ENCODE assay signal across 8 mouse cellular contexts in the genomic region with DNA sequence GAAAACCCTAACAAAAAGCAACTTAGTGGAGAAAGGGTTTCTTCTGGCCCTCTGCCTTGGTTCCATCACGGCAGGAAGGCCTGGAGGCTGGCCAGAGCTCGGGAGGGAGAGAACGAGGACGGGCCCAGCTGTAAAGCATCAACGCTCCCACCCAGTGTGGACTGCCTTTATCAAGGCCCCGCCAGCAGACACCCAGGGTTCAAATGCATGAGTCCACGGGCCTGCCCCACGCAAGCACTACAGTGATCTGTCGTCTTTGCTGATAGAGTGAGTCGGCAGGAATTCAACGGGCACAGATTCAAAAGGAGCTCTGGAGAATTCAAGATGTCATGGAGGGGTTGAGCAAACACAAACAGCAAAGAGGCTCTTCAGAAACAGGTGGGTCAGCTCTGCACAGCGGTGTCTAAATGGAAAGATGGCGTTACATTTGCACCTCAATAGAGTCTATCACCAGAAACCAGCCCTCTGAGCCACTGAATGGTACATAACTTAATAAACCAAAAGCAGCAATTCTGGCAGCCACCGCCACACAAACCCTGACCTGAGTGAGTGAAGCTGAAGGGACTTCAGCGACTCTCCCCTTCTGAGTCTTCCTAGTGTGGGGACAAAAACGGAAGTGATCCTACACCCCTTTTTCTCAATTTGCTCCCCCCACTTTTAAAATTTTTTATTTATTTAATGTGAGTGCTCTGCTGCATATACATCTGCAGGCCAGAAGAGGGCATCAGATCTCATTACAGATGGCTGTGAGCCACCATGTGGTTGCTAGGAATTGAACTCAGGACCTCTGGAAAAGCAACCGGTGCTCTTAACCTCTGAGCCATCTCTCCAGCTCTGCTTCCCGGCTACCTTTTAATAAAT. TPM values are rescaled to one million over a fixed set of nuclear protein-coding genes. Genes with fewer than 3 reads are reported as not detected.
DNase-seq lines count a peak whose midpoint lies in the region; ATAC-seq and TF ChIP-seq lines count a peak whose summit lies in the region.

No protein-coding gene starts in this region.

- no peak overlapping the region for H3K4me2 ChIP-seq in midbrain, embryonic 12.5 days (replicated peaks)
- H3K4me2 ChIP-seq in midbrain, embryonic 15.5 days = no peak overlapping the region
- no peak overlapping the region for H3K4me2 ChIP-seq in intestine, embryonic 14.5 days (ENCODE audit: low read length)

- H3K4me3 ChIP-seq in heart, adult 2 months = no peak overlapping the region
- no peak overlapping the region for H3K4me3 ChIP-seq in midbrain, embryonic 12.5 days
- no peak overlapping the region for H3K4me3 ChIP-seq in midbrain, embryonic 15.5 days
- H3K4me3 ChIP-seq in intestine, embryonic 14.5 days (ENCODE audit: low read depth, low read length) = no peak overlapping the region
- no peak overlapping the region for H3K4me3 ChIP-seq in small intestine, adult 2 months (ENCODE audit: low read depth, low read length)

- DNase-seq in heart, adult 2 months = peak in 1 of 2 experiments; percentile 10
- no peak for DNase-seq in heart, postnatal 25 days (ENCODE audit: low spot score)
- no peak for DNase-seq in intestine, embryonic 14.5 days (ENCODE audit: low spot score)
- no peak for DNase-seq in adrenal gland, postnatal 4 days (ENCODE audit: low spot score in 2 of 2)
- DNase-seq in layer of hippocampus, postnatal 36 days = no peak

- no peak for TF ChIP-seq POLR2A in heart, adult 2 months (IDR thresholded peaks at IDR 0.05; ENCODE audit: insufficient read depth, low read depth, low read length)
- TF ChIP-seq POLR2A in small intestine, adult 2 months (IDR thresholded peaks at IDR 0.05; ENCODE audit: low read depth, low read length) = no peak

- H3K9ac ChIP-seq in heart, adult 2 months (ENCODE audit: low read depth, low read length) = no peak overlapping the region
- H3K9ac ChIP-seq in midbrain, embryonic 12.5 days (replicated peaks) = no peak overlapping the region
- H3K9ac ChIP-seq in midbrain, embryonic 15.5 days = no peak overlapping the region
- no peak overlapping the region for H3K9ac ChIP-seq in intestine, embryonic 14.5 days (ENCODE audit: low read length)

- ATAC-seq in midbrain, embryonic 12.5 days (ENCODE audit: low FRiP score, low read depth) = peak; percentile 8; the same call in 1 of the 2 replicates
- ATAC-seq in midbrain, embryonic 15.5 days (replicated peaks) = no peak; the same call in 1 of the 2 replicates
- peak; percentile 70 for ATAC-seq in intestine, embryonic 14.5 days (replicated peaks; ENCODE audit: low FRiP score, low TSS enrichment, low read depth)

- 57% methylated on average over 18 of the region's 18 CpGs for WGBS in heart, adult 2 months
- WGBS in midbrain, embryonic 12.5 days = 85% methylated on average over 18 of the region's 18 CpGs
- WGBS in midbrain, embryonic 15.5 days = 65% methylated on average over 18 of the region's 18 CpGs
- 60% methylated on average over 18 of the region's 18 CpGs for WGBS in intestine, embryonic 14.5 days
- WGBS in small intestine, adult 2 months = 82% methylated on average over 18 of the region's 18 CpGs

- no peak for TF ChIP-seq EP300 in heart, adult 2 months (IDR thresholded peaks at IDR 0.05; ENCODE audit: insufficient read depth, low read depth, low read length)

- H3K36me3 ChIP-seq in heart, adult 2 months (ENCODE audit: control insufficient read depth, insufficient read depth, low read length) = no peaks in the 10 kb centered on the region
- peaks cover 67% of the 10 kb centered on the region for H3K36me3 ChIP-seq in midbrain, embryonic 12.5 days
- H3K36me3 ChIP-seq in midbrain, embryonic 15.5 days (replicated peaks) = peaks cover 14% of the 10 kb centered on the region
- peaks cover 75% of the 10 kb centered on the region for H3K36me3 ChIP-seq in intestine, embryonic 14.5 days (ENCODE audit: control insufficient read depth, insufficient read depth, low read length)
- peaks cover 41% of the 10 kb centered on the region for H3K36me3 ChIP-seq in small intestine, adult 2 months (ENCODE audit: control insufficient read depth, insufficient read depth, low read length)

- H3K79me2 ChIP-seq in heart, adult 2 months (replicated peaks; ENCODE audit: control insufficient read depth, insufficient read depth, low read length) = no peaks in the 10 kb centered on the region

- H3K27ac ChIP-seq in heart, adult 2 months = no peak overlapping the region
- no peak overlapping the region for H3K27ac ChIP-seq in midbrain, embryonic 12.5 days (replicated peaks)
- no peak overlapping the region for H3K27ac ChIP-seq in midbrain, embryonic 15.5 days
- H3K27ac ChIP-seq in intestine, embryonic 14.5 days (ENCODE audit: low read depth) = no peak overlapping the region
- no peak overlapping the region for H3K27ac ChIP-seq in small intestine, adult 2 months (ENCODE audit: insufficient read depth, low read depth, low read length)

- intact Hi-C loops in heart, adult 2 months (cut with DNase I) = no loop called here
- intact Hi-C loops in heart, postnatal 25 days (cut with DNase I) = no loop called here

- no peaks in the 10 kb centered on the region for H3K4me1 ChIP-seq in heart, adult 2 months (ENCODE audit: control insufficient read depth, insufficient read depth, low read length)
- H3K4me1 ChIP-seq in midbrain, embryonic 12.5 days = no peaks in the 10 kb centered on the region
- no peaks in the 10 kb centered on the region for H3K4me1 ChIP-seq in midbrain, embryonic 15.5 days
- H3K4me1 ChIP-seq in intestine, embryonic 14.5 days (replicated peaks; ENCODE audit: control insufficient read depth, insufficient read depth, low read length) = no peaks in the 10 kb centered on the region
- H3K4me1 ChIP-seq in small intestine, adult 2 months (ENCODE audit: control insufficient read depth, insufficient read depth, insufficient read length, low read length) = 0 out of 2 replicates have a peak, but pooled peaks cover 3% of the 10 kb centered on the region

- no peaks in the 10 kb centered on the region for H3K27me3 ChIP-seq in heart, adult 2 months (ENCODE audit: control insufficient read depth, insufficient read depth, low read length)
- no peaks in the 10 kb centered on the region for H3K27me3 ChIP-seq in midbrain, embryonic 12.5 days
- no peaks in the 10 kb centered on the region for H3K27me3 ChIP-seq in midbrain, embryonic 15.5 days (replicated peaks)
- no peaks in the 10 kb centered on the region for H3K27me3 ChIP-seq in intestine, embryonic 14.5 days (replicated peaks; ENCODE audit: control insufficient read depth, insufficient read depth, low read length)
- H3K27me3 ChIP-seq in small intestine, adult 2 months (ENCODE audit: control insufficient read depth, insufficient read depth, low read length) = no peaks in the 10 kb centered on the region

- peak; percentile 54 for TF ChIP-seq CTCF in heart, adult 2 months (IDR thresholded peaks at IDR 0.05)
- TF ChIP-seq CTCF in small intestine, adult 2 months (IDR thresholded peaks at IDR 0.05; ENCODE audit: extremely low read depth, insufficient read length, insufficient replicate concordance, low read depth, low read length) = peak; percentile 44; the same call in 1 of the 2 replicates

- H3K9me3 ChIP-seq in midbrain, embryonic 12.5 days = no peaks in the 10 kb centered on the region
- no peaks in the 10 kb centered on the region for H3K9me3 ChIP-seq in midbrain, embryonic 15.5 days
- H3K9me3 ChIP-seq in intestine, embryonic 14.5 days (ENCODE audit: control insufficient read depth, low read length) = no peaks in the 10 kb centered on the region

RNA-seq across cellular contexts. Expression of gene Aebp2, which starts 45.3 kb away (rescaled TPM):
- total RNA-seq in heart, adult 2 months (2021) = 10 to 100 TPM; 35.3 to 37.5 TPM
- polyA plus RNA-seq in heart, adult 2 months (2012; rRNA removed) = 15.0 and 22.5 TPM in 2 replicates
- 10 to 100 TPM; 35.7 to 36.5 TPM for total RNA-seq in heart, postnatal 25 days (2021)
- polyA plus RNA-seq in midbrain, embryonic 12.5 days (2016; fragmentation: Nextera tagmentation; extraction: Ambion mirVana) = 24.8 and 27.1 TPM in 2 replicates
- polyA plus RNA-seq in midbrain, embryonic 15.5 days (2015; fragmentation: Nextera tagmentation; extraction: Ambion mirVana) = 7.7 and 9.0 TPM in 2 replicates
- polyA plus RNA-seq in intestine, embryonic 14.5 days (2014; fragmentation: Nextera tagmentation; extraction: Ambion mirVana) = 13.7 and 13.9 TPM in 2 replicates
- polyA plus RNA-seq in small intestine, adult 2 months (2012; rRNA removed) = 15.0 and 28.4 TPM in 2 replicates
- 10 to 100 TPM; 63.1 TPM for total RNA-seq in adrenal gland, postnatal 4 days (2021)
- total RNA-seq in layer of hippocampus, postnatal 36 days (2021) = 10 to 100 TPM; 61.0 to 63.3 TPM
